Mouse (Mus musculus): ENCODE data around the gene Slc6a17. TPM values are rescaled to one million over a fixed set of nuclear protein-coding genes. Genes with fewer than 3 reads are reported as not detected.
A peak's percentile ranks its signal among the peaks of the same experiment; 100 is the strongest.

The Slc6a17 gene
- total RNA-seq, 1 experiment from 2014 or later = not detected

DNA sequence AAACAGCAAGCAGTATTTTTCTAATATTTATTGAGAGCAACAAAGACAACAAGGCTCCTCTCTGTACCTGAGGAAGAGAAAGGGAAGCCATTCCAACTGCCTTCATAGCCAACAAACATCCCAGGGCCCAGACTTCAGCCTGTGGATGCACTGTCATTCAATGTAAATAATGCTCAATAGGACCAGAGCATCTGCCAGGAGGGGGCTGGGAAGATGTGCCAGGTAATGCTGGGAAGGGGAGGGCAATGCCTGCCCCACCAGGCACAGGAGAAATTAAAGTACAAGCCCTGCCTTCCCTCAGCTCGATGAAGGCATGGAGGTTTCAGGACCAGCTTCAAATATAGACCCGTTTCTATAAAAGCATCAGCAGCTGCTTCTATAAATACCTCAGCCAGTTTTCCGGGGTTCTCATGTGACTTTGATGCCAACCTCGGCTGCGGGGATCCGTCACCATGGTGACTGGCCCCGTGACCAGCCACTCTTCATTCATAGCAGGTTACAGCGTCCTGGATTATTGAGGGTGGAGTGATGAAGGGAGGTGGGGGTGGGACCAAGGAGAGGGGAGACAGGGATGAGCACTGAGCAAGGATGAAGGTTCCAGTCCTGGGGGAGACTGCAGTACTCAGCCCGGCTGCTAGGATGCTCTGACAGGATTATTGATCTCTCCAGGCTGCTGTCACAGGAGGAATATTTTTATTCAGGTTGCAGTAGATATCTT, 10.7 kb upstream of the Slc6a17 start:
- ATAC-seq (replicated peaks; ENCODE audit: low read depth, poor library complexity, severe bottlenecking) = no peak

DNA sequence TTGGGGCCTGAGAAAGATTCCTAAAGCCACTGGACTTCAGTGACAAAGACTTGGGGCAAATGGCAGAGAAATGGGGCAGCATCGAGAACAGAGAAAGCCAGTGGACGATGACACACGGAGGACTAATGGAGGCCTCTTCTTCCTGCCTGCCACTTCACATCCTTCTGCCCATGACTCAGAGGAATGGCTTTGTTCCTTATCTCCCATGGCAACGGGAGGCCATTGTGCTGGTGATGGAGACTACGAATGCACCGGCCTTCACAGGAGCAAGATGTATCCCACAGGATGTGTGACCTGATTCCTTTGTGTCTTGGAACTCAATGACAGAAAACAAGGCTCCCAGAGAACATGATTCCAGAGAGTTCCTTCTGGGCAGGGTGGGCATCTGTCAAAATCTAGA, 6.7 kb upstream of the Slc6a17 start:
- ATAC-seq (replicated peaks; ENCODE audit: low read depth, poor library complexity, severe bottlenecking) = no peak

DNA sequence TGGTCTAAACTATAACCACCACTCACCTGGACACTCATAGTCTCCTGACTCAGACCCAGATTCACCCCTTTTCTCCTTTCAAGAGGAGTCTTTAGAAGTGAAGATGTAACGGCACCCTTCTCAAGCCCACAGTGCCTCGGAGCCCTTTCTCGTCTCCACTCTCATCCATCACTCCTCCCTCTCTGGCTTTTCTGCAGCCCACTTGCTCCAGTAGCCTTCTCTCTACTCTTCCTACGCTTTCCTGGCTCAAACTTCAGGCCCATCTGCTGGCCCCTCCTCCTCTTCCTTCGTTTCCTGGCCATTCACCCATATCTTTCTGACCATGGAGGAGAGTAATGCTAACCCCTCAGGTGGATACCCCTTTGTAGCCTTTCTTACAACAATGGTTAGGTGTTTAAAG, 3.1 kb upstream of the Slc6a17 start:
- ATAC-seq (replicated peaks; ENCODE audit: low read depth, poor library complexity, severe bottlenecking) = no peak

- ATAC-seq (replicated peaks; ENCODE audit: low read depth, poor library complexity, severe bottlenecking) = peak; percentile 36; the same call in 1 of the 2 replicates
These were observed 815 bp downstream of the Slc6a17 start for GRCm38 (mm10) chr3:107516776-107517630.

DNA sequence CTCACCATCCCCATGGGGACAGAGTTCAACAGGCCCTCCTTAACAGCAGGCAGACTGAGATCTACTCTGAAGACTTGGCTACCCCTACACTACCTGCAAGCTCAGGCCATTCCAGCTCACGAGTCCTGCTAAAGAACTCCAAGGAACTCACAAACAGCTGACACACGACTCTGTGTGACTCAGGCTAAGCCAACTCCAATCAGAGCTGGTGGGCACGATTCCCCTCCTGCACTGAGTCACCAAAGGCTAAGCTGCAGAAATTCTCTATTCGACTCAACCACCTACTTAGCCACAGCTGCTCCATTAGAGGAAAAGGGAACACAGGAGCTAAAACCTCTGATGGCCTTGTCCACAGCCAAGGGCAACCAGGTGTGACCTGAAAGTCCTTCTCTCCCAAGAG, 1.8 kb downstream of the Slc6a17 start:
- ATAC-seq (replicated peaks; ENCODE audit: low read depth, poor library complexity, severe bottlenecking) = no peak

DNA sequence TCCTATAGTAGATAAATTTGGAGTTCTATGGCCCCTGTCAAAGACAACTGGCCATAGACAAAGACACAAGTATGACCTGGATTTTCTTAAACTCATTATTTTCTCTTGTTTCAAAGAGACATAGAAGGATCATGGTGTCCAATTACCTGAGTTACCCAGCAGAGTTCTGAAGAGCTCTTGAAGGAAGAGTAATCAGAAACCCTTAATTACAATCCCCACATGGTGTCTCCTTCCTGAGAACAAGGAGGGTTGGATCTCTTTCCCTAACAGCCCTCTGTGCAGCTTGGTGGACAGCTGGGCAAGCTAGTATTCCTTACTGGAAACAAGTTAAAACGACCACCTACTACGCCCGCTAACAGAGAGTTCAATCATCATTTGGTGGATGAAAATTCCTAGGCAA, 6.4 kb downstream of the Slc6a17 start:
- no peak for ATAC-seq (replicated peaks; ENCODE audit: low read depth, poor library complexity, severe bottlenecking)

DNA sequence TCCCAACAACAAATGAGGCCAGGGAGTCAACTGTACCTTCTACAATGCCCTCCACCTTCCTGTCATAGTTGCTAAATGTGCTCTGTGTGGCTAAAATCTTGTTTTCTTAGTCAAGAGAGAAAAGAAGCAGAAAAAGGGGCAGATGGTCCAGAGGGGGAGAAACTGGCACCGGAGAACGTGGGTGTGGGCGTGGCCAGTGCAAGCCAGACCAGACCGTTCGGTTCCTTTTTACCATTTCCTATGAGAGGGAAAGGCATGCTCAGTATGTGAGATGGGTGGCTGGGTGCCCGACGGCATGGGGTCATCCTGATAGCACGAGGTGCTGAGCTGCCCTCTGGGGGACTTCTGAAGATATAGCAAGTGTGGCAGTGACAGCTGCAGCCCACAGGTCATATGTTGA, 9.1 kb downstream of the Slc6a17 start:
- no peak for ATAC-seq (replicated peaks; ENCODE audit: low read depth, poor library complexity, severe bottlenecking)

- no peak for ATAC-seq (replicated peaks; ENCODE audit: low read depth, poor library complexity, severe bottlenecking)
These were observed 9.9 kb downstream of the Slc6a17 start for GRCm38 (mm10) chr3:107507966-107508365.

- no peak for ATAC-seq (replicated peaks; ENCODE audit: low read depth, poor library complexity, severe bottlenecking)
These were observed 11.3 kb downstream of the Slc6a17 start for GRCm38 (mm10) chr3:107506531-107506930.

- no peak for ATAC-seq (replicated peaks; ENCODE audit: low read depth, poor library complexity, severe bottlenecking)
These were observed 12.1 kb downstream of the Slc6a17 start for GRCm38 (mm10) chr3:107505464-107506367.

GRCm38 (mm10) chr3:107504542-107504941, 13.3 kb downstream of the Slc6a17 start:
- ATAC-seq (replicated peaks; ENCODE audit: low read depth, poor library complexity, severe bottlenecking) = no peak

DNA sequence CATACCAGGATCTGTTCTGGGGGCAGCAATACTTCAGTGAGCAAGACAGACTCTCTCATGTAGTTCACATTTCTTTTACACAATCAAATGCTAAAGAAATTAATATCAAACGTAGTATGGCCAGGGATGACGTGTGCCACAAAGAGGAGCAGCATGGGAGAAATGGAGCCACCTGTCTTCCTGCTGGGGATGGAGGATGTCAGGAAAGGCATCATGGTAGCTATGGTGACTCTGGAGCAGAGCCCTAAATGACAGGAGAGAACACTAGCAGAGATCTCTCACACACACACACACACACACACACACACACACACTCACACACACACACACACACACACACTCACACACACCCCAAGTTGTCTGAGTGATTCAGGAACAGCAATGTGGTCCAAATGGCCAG, 14.1 kb downstream of the Slc6a17 start:
- ATAC-seq (replicated peaks; ENCODE audit: low read depth, poor library complexity, severe bottlenecking) = no peak

GRCm38 (mm10) chr3:107501702-107502151, 16.1 kb downstream of the Slc6a17 start:
- no peak for ATAC-seq (replicated peaks; ENCODE audit: low read depth, poor library complexity, severe bottlenecking)

- no peak for ATAC-seq (replicated peaks; ENCODE audit: low read depth, poor library complexity, severe bottlenecking)
These were observed 17.5 kb downstream of the Slc6a17 start for GRCm38 (mm10) chr3:107500301-107500700.

- ATAC-seq (replicated peaks; ENCODE audit: low read depth, poor library complexity, severe bottlenecking) = no peak
These were observed 21.6 kb downstream of the Slc6a17 start for GRCm38 (mm10) chr3:107496086-107496850.

GRCm38 (mm10) chr3:107495524-107495923, 22.3 kb downstream of the Slc6a17 start:
- ATAC-seq (replicated peaks; ENCODE audit: low read depth, poor library complexity, severe bottlenecking) = no peak

GRCm38 (mm10) chr3:107491459-107491858, 26.4 kb downstream of the Slc6a17 start:
- peak; percentile 58 for ATAC-seq (replicated peaks; ENCODE audit: low read depth, poor library complexity, severe bottlenecking)

DNA sequence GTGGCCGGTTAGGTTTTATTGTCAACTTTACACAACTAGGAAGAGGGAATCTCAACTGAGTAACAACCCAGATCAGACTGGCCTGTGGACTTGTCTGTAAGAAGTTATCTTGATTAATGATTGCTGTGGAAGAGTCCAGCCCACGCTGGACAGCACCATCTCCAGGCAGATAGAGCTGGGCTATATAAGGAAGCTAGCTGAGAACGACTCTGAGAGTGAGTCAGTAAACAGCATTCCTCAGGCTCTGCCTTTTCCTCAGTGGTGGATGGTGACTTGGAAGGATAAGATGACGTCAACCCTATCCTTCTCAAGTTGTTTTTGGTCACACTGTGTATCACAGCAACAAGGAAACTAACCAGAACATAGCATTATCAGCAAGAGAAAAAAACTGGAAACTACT, 29.2 kb downstream of the Slc6a17 start:
- no peak for ATAC-seq (replicated peaks; ENCODE audit: low read depth, poor library complexity, severe bottlenecking)

- ATAC-seq (replicated peaks; ENCODE audit: low read depth, poor library complexity, severe bottlenecking) = peak; percentile 37; the same call in 1 of the 2 replicates
These were observed 34.5 kb downstream of the Slc6a17 start for GRCm38 (mm10) chr3:107483290-107483689.

Data from common myeloid progenitor, adult 5-6 weeks (primary cell).